Mouse (Mus musculus) large intestine, adult 2 months (tissue): ENCODE results near the gene Ifna5. TPM values are rescaled to one million over a fixed set of nuclear protein-coding genes. Genes with fewer than 3 reads are reported as not detected.

Experiments used
- DNase-seq: peaks from one replicate; pipeline ENCODE4 v3.0.0-alpha.2; 2012; ENCODE audit warnings: low read depth, low spot score
- WGBS: fragments of 180-500 bp; shearing (Covaris S2); methylation state at CpG from one replicate; pipeline ENCODE4 v1.1.7; 2018; 5-methylcytosine and 5-hydroxymethylcytosine counted together
- polyA plus RNA-seq: library from polyadenylated mRNA; depleted of rRNA; stranded (reverse); fragments of >200 nt; gene quantifications from 2 replicates; pipeline ENCODE4 v1.2.3, GENCODE M21; 2012; rRNA removed

The Ifna5 gene
- polyA plus RNA-seq, 1 experiment, result not detected

- DNase-seq, result no peak
- WGBS, result 77% methylated on average over 4 of the region's 4 CpGs
Observed at GRCm38 (mm10) chr4:88851026-88851763, 15.9 kb downstream of the Ifna5 start.

GRCm38 (mm10) chr4:88859214-88859613 is 23.9 kb downstream of the Ifna5 start:
- no peak for DNase-seq

- WGBS, result 21% methylated on average over 7 of the region's 7 CpGs
Observed at GRCm38 (mm10) chr4:88863309-88863708, 28.0 kb downstream of the Ifna5 start.

GRCm38 (mm10) chr4:88864599-88864998 is 29.3 kb downstream of the Ifna5 start:
- 70% methylated on average over 9 of the region's 9 CpGs for WGBS
- DNase-seq, result no peak

More at GRCm38 (mm10) chr4:88863309-88863708, 28.0 kb downstream of the Ifna5 start:
- no peak for DNase-seq

DNA sequence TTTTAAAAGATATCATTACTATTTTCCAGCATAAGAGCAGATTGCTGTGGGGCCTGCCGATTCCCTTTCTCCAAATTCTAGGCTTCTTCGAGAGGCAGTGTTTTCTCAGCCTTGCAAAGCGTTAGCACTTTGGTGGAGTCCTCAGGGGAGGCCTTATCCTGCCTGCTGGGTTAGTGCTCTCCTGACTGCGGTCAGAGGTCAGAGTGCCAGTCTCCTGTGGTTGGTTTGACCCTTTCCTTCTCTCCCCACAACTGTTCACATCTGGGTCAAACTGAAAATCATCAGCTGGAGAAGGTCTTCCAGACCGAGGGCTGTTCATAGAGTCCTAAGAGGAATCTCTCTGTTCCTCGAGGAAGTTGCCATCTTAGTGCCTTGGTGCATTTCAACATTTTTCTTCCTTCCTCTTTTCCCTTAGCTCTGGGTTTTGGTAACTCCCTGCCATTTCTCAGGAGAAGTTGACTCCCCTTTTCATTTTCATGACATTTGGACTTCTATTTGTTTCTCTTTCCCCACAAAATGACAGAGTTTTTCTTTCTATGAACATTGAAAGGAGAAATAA is 29.8 kb downstream of the Ifna5 start:
- WGBS, result 66% methylated on average over 6 of the region's 6 CpGs
- DNase-seq, result no peak

GRCm38 (mm10) chr4:88867366-88867925 is 32.1 kb downstream of the Ifna5 start:
- WGBS, result under 1% methylated on average over 8 of the region's 8 CpGs
- no peak for DNase-seq

DNA sequence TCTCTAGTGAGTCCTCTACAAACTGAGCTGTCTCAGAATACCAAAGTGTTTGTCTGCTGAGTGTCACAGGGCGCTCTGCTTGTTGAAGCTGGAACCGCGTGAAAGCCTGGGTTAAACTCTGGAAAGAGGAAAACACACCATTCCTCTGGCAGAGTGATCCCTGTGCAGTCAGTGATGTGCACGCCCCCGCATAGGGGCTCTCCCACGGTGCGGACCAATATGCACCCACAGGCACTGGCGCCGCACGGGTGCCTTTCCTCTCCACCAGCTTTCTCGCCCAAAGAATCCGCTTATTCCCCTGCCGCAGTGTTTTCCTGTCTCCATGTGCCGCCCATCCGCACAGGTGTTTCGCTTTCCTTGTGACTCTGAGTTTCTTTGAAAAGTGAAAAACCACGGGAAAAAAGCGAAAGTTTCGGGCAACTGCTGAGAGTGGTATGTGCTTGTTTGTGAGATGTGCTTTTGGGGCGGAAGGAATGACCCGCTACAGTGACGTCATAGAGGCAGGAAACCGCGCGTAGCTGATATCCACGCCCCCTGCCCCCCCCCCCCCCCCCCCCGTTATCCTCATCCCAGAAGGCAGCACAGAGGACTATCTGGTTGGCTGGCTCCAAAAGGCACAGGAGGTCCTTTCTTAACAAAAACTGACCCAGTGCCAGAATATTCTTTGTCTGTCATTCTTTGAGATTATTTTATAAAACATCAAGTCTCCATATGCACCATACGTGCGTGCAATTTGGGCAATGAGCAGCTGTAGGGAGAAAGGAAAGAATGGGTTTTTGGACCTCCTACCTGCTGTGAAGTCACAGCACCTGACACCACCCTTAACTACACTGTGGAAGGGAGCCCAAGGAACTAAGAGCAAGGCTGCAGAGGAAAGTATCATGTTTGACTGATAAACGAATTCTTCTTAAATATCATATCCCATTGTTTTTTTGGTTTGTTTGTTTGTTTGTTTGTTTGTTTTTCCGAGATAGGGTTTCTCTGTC is 32.9 kb downstream of the Ifna5 start:
- WGBS, result 6% methylated on average over 31 of the region's 31 CpGs
- no peak for DNase-seq

GRCm38 (mm10) chr4:88872691-88873090 is 37.4 kb downstream of the Ifna5 start:
- WGBS, result 2% methylated on average over 2 of the region's 2 CpGs
- DNase-seq, result no peak

GRCm38 (mm10) chr4:88875435-88876095 is 40.2 kb downstream of the Ifna5 start:
- DNase-seq, result no peak
- 58% methylated on average over 4 of the region's 4 CpGs for WGBS

- WGBS, result 80% methylated on average over 4 of the region's 4 CpGs
Observed at GRCm38 (mm10) chr4:88876520-88876919, 41.2 kb downstream of the Ifna5 start.

DNA sequence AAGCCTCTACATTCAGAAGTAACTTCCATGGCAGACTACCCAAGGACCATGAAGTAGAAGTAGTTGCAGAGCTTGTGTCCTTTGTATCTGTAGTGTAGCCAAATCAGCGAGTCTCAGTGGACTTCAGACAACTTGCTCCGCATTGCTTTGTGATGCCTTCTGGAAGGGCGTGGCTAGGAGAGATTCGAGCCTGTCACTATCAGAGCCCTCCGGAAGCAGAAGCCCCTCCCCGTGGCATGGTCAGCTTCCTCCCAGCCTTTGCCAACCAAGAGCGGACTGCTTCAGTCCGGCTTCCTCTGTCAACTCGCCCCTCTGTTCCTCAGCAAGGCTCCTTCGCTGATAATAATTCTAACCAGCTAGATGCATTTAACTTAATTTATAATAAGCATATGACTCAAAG is 42.9 kb downstream of the Ifna5 start:
- DNase-seq, result no peak
- WGBS, result 42% methylated on average over 10 of the region's 10 CpGs

More at GRCm38 (mm10) chr4:88876520-88876919, 41.2 kb downstream of the Ifna5 start:
- DNase-seq, result no peak

- WGBS, result 70% methylated on average over 4 of the region's 4 CpGs
- no peak for DNase-seq
Observed at GRCm38 (mm10) chr4:88878772-88879171, 43.4 kb downstream of the Ifna5 start.

GRCm38 (mm10) chr4:88880101-88880500 is 44.8 kb downstream of the Ifna5 start, which contains the start of gene Ifne:
Gene Ifne, minus strand, starts transcription at chr4:88880201.
- WGBS, result 80% methylated on average over 8 of the region's 8 CpGs

More at GRCm38 (mm10) chr4:88880101-88880500, 44.8 kb downstream of the Ifna5 start, which contains the start of gene Ifne:
- no peak for DNase-seq

Other genes with a start within 250 kb of the Ifna5 start
- not detected in 2 replicates for gene Ifna9, start 243.1 kb upstream of the Ifna5 start, polyA plus RNA-seq
- gene Ifna12, start 232.1 kb upstream of the Ifna5 start, polyA plus RNA-seq, result not detected in 2 replicates
- gene C87499, start 201.1 kb upstream of the Ifna5 start, polyA plus RNA-seq, result not detected in 2 replicates
- not detected in 2 replicates for gene Ifna13, start 191.1 kb upstream of the Ifna5 start, polyA plus RNA-seq
- gene Ifna16, start 158.6 kb upstream of the Ifna5 start, polyA plus RNA-seq, result not detected in 2 replicates
- gene Ifna2, start 151.6 kb upstream of the Ifna5 start, polyA plus RNA-seq, result not detected in 2 replicates
- not detected in 2 replicates for gene Ifnab, start 144.2 kb upstream of the Ifna5 start, polyA plus RNA-seq
- 0.15 and 0.21 TPM in 2 replicates for gene Gm26566, start 113.7 kb upstream of the Ifna5 start, polyA plus RNA-seq
- 7.2 and 12.3 TPM in 2 replicates for gene Klhl9, start 113.1 kb upstream of the Ifna5 start, polyA plus RNA-seq
- gene Gm13271, start 80.7 kb upstream of the Ifna5 start, polyA plus RNA-seq, result not detected in 2 replicates
- not detected in 2 replicates for gene Gm13283, start 75.4 kb upstream of the Ifna5 start, polyA plus RNA-seq
- not detected in 2 replicates for gene Gm13290, start 61.7 kb upstream of the Ifna5 start, polyA plus RNA-seq
- not detected in 2 replicates for gene Gm13289, start 58.6 kb upstream of the Ifna5 start, polyA plus RNA-seq
- not detected in 2 replicates for gene Gm13272, start 55.7 kb upstream of the Ifna5 start, polyA plus RNA-seq
- not detected in 2 replicates for gene Ifnz, start 53.4 kb upstream of the Ifna5 start, polyA plus RNA-seq
- gene Gm13276, start 49.8 kb upstream of the Ifna5 start, polyA plus RNA-seq, result not detected in 2 replicates
- gene Gm13277, start 46.9 kb upstream of the Ifna5 start, polyA plus RNA-seq, result not detected in 2 replicates
- not detected in 2 replicates for gene Gm13278, start 44.0 kb upstream of the Ifna5 start, polyA plus RNA-seq
- not detected in 2 replicates for gene Gm13275, start 41.0 kb upstream of the Ifna5 start, polyA plus RNA-seq
- not detected in 2 replicates for gene Gm13279, start 38.1 kb upstream of the Ifna5 start, polyA plus RNA-seq
- gene Gm13285, start 35.9 kb upstream of the Ifna5 start, polyA plus RNA-seq, result not detected in 2 replicates
- not detected in 2 replicates for gene Gm13287, start 32.3 kb upstream of the Ifna5 start, polyA plus RNA-seq
- gene Gm13288, start 30.0 kb upstream of the Ifna5 start, polyA plus RNA-seq, result not detected in 2 replicates
- not detected in 2 replicates for gene Ifna7, start 19.3 kb upstream of the Ifna5 start, polyA plus RNA-seq
- gene Ifna11, start 15.6 kb upstream of the Ifna5 start, polyA plus RNA-seq, result not detected in 2 replicates
- gene Ifna6, start 8.1 kb upstream of the Ifna5 start, polyA plus RNA-seq, result not detected in 2 replicates
- not detected in 2 replicates for gene Ifna4, start 6.3 kb downstream of the Ifna5 start, polyA plus RNA-seq
- not detected in 2 replicates for gene Ifna1, start 14.6 kb downstream of the Ifna5 start, polyA plus RNA-seq
- gene Ifne, start 44.7 kb downstream of the Ifna5 start, polyA plus RNA-seq, result not detected in 2 replicates